Mouse (Mus musculus) myocyte (in vitro differentiated cells): ENCODE results near the gene Tigar. TPM values are rescaled to one million over a fixed set of nuclear protein-coding genes. Genes with fewer than 3 reads are reported as not detected.

ENCODE experiments used
- H3K27me3 ChIP-seq: one replicate; pipeline ENCODE4 v1.6.1; 2011; ENCODE audit not compliant: control insufficient read depth, insufficient read depth, insufficient read length
- H3K36me3 ChIP-seq: one replicate; pipeline ENCODE4 v1.6.1; 2011; ENCODE audit not compliant: control insufficient read depth, insufficient read depth
- H3K4me2 ChIP-seq: one replicate; pipeline ENCODE4 v1.6.1; 2011; ENCODE audit warnings: low read depth, control low read depth
- H3K4me3 ChIP-seq: one replicate; pipeline ENCODE4 v1.5.1; 2011; ENCODE audit warnings: mild to moderate bottlenecking, control low read depth, moderate library complexity
- H3K79me2 ChIP-seq: one replicate; pipeline ENCODE4 v1.6.1; 2011; ENCODE audit not compliant: control insufficient read depth, insufficient read depth
- H3ac ChIP-seq: one replicate; pipeline ENCODE4 v1.6.1; 2011; ENCODE audit not compliant: control insufficient read depth, insufficient read length
- CEBPB ChIP-seq: IDR thresholded peaks from 2 replicates; pipeline ENCODE4 v1.6.1; 2011; ENCODE audit warnings: mild to moderate bottlenecking, moderate library complexity; ENCODE audit not compliant: poor library complexity, insufficient read depth, severe bottlenecking
- E2F4 ChIP-seq: IDR thresholded peaks from one replicate; pipeline ENCODE4 v1.6.1; 2011; ENCODE audit warnings: mild to moderate bottlenecking, control low read depth, moderate library complexity; ENCODE audit not compliant: insufficient read depth
- MAX ChIP-seq: IDR thresholded peaks from one replicate; pipeline ENCODE4 v1.6.1; 2011; ENCODE audit warnings: low read depth, mild to moderate bottlenecking, control low read depth
- MYOD1 ChIP-seq, 3 experiments: IDR thresholded peaks; one replicate each; pipeline ENCODE4 v1.6.1; 2011; ENCODE audit warnings: control low read depth in 2 of 3, low read depth in 2 of 3, mild to moderate bottlenecking in 2 of 3, moderate library complexity in 1 of 3; ENCODE audit not compliant: insufficient read length in 2 of 3, control insufficient read depth in 1 of 3
- MYOG ChIP-seq, 3 experiments: IDR thresholded peaks; one replicate each; pipeline ENCODE4 v1.6.1; 2011; ENCODE audit warnings: control low read depth in 2 of 3, low read depth in 2 of 3, mild to moderate bottlenecking in 2 of 3; ENCODE audit not compliant: insufficient read length in 2 of 3, control insufficient read depth in 1 of 3, insufficient read depth in 1 of 3
- POLR2A ChIP-seq: IDR thresholded peaks from one replicate; pipeline ENCODE4 v1.6.1; 2011; ENCODE audit warnings: low read depth, mild to moderate bottlenecking, control low read depth, moderate library complexity; ENCODE audit not compliant: insufficient read length
- POLR2AphosphoS2 ChIP-seq: IDR thresholded peaks from one replicate; pipeline ENCODE4 v1.6.1; 2011; ENCODE audit warnings: low read depth, control low read depth; ENCODE audit not compliant: insufficient read length
- REST ChIP-seq: IDR thresholded peaks from one replicate; pipeline ENCODE4 v1.6.1; 2011; ENCODE audit warnings: mild to moderate bottlenecking, control low read depth, moderate library complexity; ENCODE audit not compliant: insufficient read depth, insufficient read length
- SRF ChIP-seq: IDR thresholded peaks from one replicate; pipeline ENCODE4 v1.6.1; 2011; ENCODE audit warnings: low read depth; ENCODE audit not compliant: control insufficient read depth, insufficient read length
- TCF12 ChIP-seq: IDR thresholded peaks from one replicate; pipeline ENCODE4 v1.6.1; 2011; ENCODE audit warnings: mild to moderate bottlenecking, control low read depth; ENCODE audit not compliant: poor library complexity, insufficient read depth, severe bottlenecking
- TCF3 ChIP-seq: IDR thresholded peaks from one replicate; pipeline ENCODE4 v1.6.1; 2011; ENCODE audit warnings: low read depth, control low read depth; ENCODE audit not compliant: insufficient read length
- USF1 ChIP-seq: IDR thresholded peaks from one replicate; pipeline ENCODE4 v1.6.1; 2011; ENCODE audit warnings: low read depth, mild to moderate bottlenecking, control low read depth, moderate library complexity
- polyA plus RNA-seq: library from polyadenylated mRNA; unstranded; fragments of >200 nt; fragmentation: generic; extraction: Trizol; gene quantifications from one replicate; pipeline ENCODE4 v1.2.1, GENCODE M21; 2012; ENCODE audit warnings: missing spikeins

Tigar gene
- polyA plus RNA-seq, 1 experiment = 4.7 TPM

DNA sequence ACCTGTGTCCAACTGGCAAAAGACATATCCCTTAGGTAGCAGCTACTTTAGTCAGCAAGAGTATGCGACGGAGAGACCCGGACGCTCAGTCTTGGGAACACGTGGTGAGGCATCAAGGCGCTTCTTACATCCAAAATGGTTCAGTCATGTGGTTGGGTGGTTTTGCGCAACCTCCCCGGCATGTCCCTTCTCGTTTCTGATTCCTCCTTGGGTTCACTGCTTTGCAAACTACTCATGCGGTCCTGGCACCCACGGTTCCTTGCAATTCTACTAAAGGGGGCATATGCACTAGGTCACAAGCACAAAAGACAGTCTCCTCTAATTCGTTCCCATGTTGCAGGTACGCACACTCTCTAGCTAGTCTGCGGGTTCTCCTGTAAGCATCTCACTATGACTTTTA lies 20.3 kb upstream of the Tigar start:
- Histone ChIP-seq H3K4me3 (no peak overlapping the region), H3K36me3 (no peaks in the 10 kb centered on the region), H3K27me3 (peaks cover 6% of the 10 kb centered on the region), H3ac (no peak overlapping the region), H3K4me2 (no peak overlapping the region), H3K79me2 (no peaks in the 10 kb centered on the region)
- TF ChIP-seq E2F4 (no peak), TCF3 (no peak), TCF12 (no peak), USF1 (no peak), POLR2A (no peak), POLR2AphosphoS2 (no peak), MYOG (IDR thresholded peaks at IDR 0.05; ENCODE audit: control insufficient read depth in 1 of 3, insufficient read depth in 1 of 3, insufficient read length in 2 of 3, low read depth in 2 of 3) (no peak), MYOD1 (IDR thresholded peaks at IDR 0.05; ENCODE audit: control insufficient read depth in 1 of 3, insufficient read length in 2 of 3, low read depth in 2 of 3) (no peak), CEBPB (no peak), MAX (no peak), SRF (no peak), REST (no peak)

DNA sequence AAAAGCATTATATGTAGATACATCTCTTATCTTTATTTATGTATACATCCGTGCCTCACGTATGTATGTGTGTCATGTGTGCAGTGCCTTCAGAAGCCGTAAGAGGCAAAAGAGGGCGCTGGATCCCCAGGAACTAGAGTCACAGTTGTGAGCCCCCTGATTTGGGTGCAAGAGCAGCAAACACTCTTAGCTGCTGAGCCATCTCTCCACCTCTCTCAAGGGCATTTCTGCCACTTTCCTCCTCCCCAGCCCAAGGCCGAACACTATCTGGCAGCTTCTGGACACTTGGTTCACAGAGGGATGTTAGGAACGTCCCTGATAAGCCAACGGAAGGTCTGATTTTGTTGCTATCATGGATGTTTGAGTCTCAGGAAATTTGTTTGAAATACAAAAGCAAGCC lies 14.1 kb upstream of the Tigar start:
- TF ChIP-seq CEBPB (no peak), USF1 (no peak), E2F4 (no peak), POLR2A (no peak), MAX (no peak), POLR2AphosphoS2 (no peak), MYOG (IDR thresholded peaks at IDR 0.05; ENCODE audit: control insufficient read depth in 1 of 3, insufficient read depth in 1 of 3, insufficient read length in 2 of 3, low read depth in 2 of 3) (no peak), REST (no peak), TCF3 (no peak), SRF (no peak), MYOD1 (IDR thresholded peaks at IDR 0.05; ENCODE audit: control insufficient read depth in 1 of 3, insufficient read length in 2 of 3, low read depth in 2 of 3) (no peak), TCF12 (no peak)
- no peak overlapping the region for H3K4me3 ChIP-seq
- peaks cover 11% of the 10 kb centered on the region for H3K27me3 ChIP-seq
- no peaks in the 10 kb centered on the region for H3K36me3 ChIP-seq
- H3K79me2 ChIP-seq = no peaks in the 10 kb centered on the region
- H3ac ChIP-seq = no peak overlapping the region
- no peak overlapping the region for H3K4me2 ChIP-seq

- H3ac ChIP-seq = no peak overlapping the region
- no peak overlapping the region for H3K4me2 ChIP-seq
- TF ChIP-seq POLR2AphosphoS2 (no peak), CEBPB (no peak), E2F4 (no peak), MYOG (IDR thresholded peaks at IDR 0.05; ENCODE audit: control insufficient read depth in 1 of 3, insufficient read depth in 1 of 3, insufficient read length in 2 of 3, low read depth in 2 of 3) (no peak), MYOD1 (IDR thresholded peaks at IDR 0.05; ENCODE audit: control insufficient read depth in 1 of 3, insufficient read length in 2 of 3, low read depth in 2 of 3) (no peak), POLR2A (no peak), TCF12 (no peak), MAX (no peak), SRF (no peak), USF1 (no peak), TCF3 (no peak)
- H3K36me3 ChIP-seq = no peaks in the 10 kb centered on the region
- no peak overlapping the region for H3K4me3 ChIP-seq
- no peaks in the 10 kb centered on the region for H3K79me2 ChIP-seq
- H3K27me3 ChIP-seq = peaks cover 15% of the 10 kb centered on the region
These were observed 13.6 kb upstream of the Tigar start for GRCm38 (mm10) chr6:127122996-127123395.

- Histone ChIP-seq H3K4me2 (no peak overlapping the region), H3K79me2 (no peaks in the 10 kb centered on the region), H3K4me3 (no peak overlapping the region), H3K36me3 (no peaks in the 10 kb centered on the region), H3K27me3 (peaks cover 19% of the 10 kb centered on the region), H3ac (no peak overlapping the region)
- TF ChIP-seq TCF12 (no peak), POLR2A (no peak), CEBPB (no peak), E2F4 (no peak), MYOD1 (IDR thresholded peaks at IDR 0.05; ENCODE audit: control insufficient read depth in 1 of 3, insufficient read length in 2 of 3, low read depth in 2 of 3) (no peak)
These were observed 13.0 kb upstream of the Tigar start for GRCm38 (mm10) chr6:127122221-127122806.
